Mouse (Mus musculus) lung, postnatal 14 days (tissue): Measurements from ENCODE around the gene Lrrc30.

Source experiments
- DNase-seq: peaks from one replicate; pipeline ENCODE4 v3.0.0; 2021

Gene Lrrc30

GRCm38 (mm10) chr17:67632676-67633339, at the start of gene Lrrc30:
Lrrc30 (minus strand) TSS chr17:67632723.
- no peak for DNase-seq

GRCm38 (mm10) chr17:67681084-67681483, 48.6 kb upstream of the Lrrc30 start:
- no peak for DNase-seq

- no peak for DNase-seq
Observed at GRCm38 (mm10) chr17:67678576-67678975, 46.1 kb upstream of the Lrrc30 start.

- peak; percentile 76 for DNase-seq
Observed at GRCm38 (mm10) chr17:67667981-67668380, 35.5 kb upstream of the Lrrc30 start.

- DNase-seq: no peak
Observed at GRCm38 (mm10) chr17:67666981-67667380, 34.5 kb upstream of the Lrrc30 start.

GRCm38 (mm10) chr17:67664299-67664698, 31.8 kb upstream of the Lrrc30 start:
- DNase-seq: no peak

- DNase-seq: peak; percentile 75
Observed at GRCm38 (mm10) chr17:67651506-67651905, 19.0 kb upstream of the Lrrc30 start.

GRCm38 (mm10) chr17:67641627-67642026, 9.1 kb upstream of the Lrrc30 start:
- DNase-seq: no peak

- peak; percentile 59 for DNase-seq
Observed at GRCm38 (mm10) chr17:67638119-67638810, 5.7 kb upstream of the Lrrc30 start.

- DNase-seq: no peak
Observed at GRCm38 (mm10) chr17:67636951-67637350, 4.4 kb upstream of the Lrrc30 start.

GRCm38 (mm10) chr17:67636304-67636703, 3.8 kb upstream of the Lrrc30 start:
- DNase-seq: no peak

- DNase-seq: no peak
Observed at GRCm38 (mm10) chr17:67629746-67630145, 2.8 kb downstream of the Lrrc30 start.

- DNase-seq: peak; percentile 19
Observed at GRCm38 (mm10) chr17:67629211-67629657, 3.3 kb downstream of the Lrrc30 start.

GRCm38 (mm10) chr17:67628475-67628874, 4.0 kb downstream of the Lrrc30 start:
- DNase-seq: no peak

GRCm38 (mm10) chr17:67625431-67625830, 7.1 kb downstream of the Lrrc30 start:
- DNase-seq: peak; percentile 9

GRCm38 (mm10) chr17:67619001-67619400, 13.5 kb downstream of the Lrrc30 start:
- no peak for DNase-seq

GRCm38 (mm10) chr17:67614381-67614780, 18.1 kb downstream of the Lrrc30 start:
- DNase-seq: no peak

- no peak for DNase-seq
Observed at GRCm38 (mm10) chr17:67612576-67612975, 19.9 kb downstream of the Lrrc30 start.

GRCm38 (mm10) chr17:67612151-67612550, 20.4 kb downstream of the Lrrc30 start:
- no peak for DNase-seq

GRCm38 (mm10) chr17:67604446-67604845, 28.1 kb downstream of the Lrrc30 start:
- no peak for DNase-seq

- peak; percentile 7 for DNase-seq
Observed at GRCm38 (mm10) chr17:67602556-67602955, 30.0 kb downstream of the Lrrc30 start.

GRCm38 (mm10) chr17:67584937-67585579, 47.5 kb downstream of the Lrrc30 start:
- DNase-seq: peak; percentile 91

- no peak for DNase-seq
Observed at GRCm38 (mm10) chr17:67584533-67584932, 48.0 kb downstream of the Lrrc30 start.

GRCm38 (mm10) chr17:67583422-67583821, 49.1 kb downstream of the Lrrc30 start:
- no peak for DNase-seq
